Mouse (Mus musculus) liver, adult 2 months (tissue): ENCODE measurements around the gene Ubash3b.

ENCODE experiments used
- CTCF ChIP-seq: fragments of 200-500 bp; IDR thresholded peaks from 2 replicates; pipeline ENCODE4 v1.5.1; 2011; ENCODE audit warnings: low read depth, low read length, control low read depth
- POLR2A ChIP-seq: fragments of 200-500 bp; IDR thresholded peaks from 2 replicates; pipeline ENCODE4 v1.6.1; 2011; ENCODE audit warnings: low read length, control low read depth; ENCODE audit not compliant: insufficient read depth; ENCODE audit errors: extremely low read depth

DNA sequence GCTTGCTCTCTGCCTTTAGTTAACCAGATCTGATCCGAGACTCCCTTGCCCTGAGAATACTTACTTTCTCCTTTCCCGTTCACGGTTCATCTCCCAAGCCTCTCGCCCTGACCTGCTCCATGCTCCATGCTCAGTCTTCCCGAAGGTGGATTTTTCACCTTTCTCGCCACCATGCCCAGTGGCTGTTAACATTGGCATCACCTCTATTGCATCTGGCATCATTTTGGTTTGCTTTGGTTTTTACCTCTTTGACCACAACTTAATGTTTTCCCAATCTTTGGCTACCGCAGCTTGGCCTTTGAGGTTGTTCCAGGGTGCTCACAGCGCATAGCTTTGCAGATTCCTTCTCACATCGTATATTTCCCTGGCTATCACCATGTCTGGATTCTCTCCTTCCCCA, 26.0 kb upstream of the Ubash3b start:
- TF ChIP-seq CTCF (no peak), POLR2A (no peak)
